1 mouse cellular context compared by ENCODE assay signal in the genomic region with DNA sequence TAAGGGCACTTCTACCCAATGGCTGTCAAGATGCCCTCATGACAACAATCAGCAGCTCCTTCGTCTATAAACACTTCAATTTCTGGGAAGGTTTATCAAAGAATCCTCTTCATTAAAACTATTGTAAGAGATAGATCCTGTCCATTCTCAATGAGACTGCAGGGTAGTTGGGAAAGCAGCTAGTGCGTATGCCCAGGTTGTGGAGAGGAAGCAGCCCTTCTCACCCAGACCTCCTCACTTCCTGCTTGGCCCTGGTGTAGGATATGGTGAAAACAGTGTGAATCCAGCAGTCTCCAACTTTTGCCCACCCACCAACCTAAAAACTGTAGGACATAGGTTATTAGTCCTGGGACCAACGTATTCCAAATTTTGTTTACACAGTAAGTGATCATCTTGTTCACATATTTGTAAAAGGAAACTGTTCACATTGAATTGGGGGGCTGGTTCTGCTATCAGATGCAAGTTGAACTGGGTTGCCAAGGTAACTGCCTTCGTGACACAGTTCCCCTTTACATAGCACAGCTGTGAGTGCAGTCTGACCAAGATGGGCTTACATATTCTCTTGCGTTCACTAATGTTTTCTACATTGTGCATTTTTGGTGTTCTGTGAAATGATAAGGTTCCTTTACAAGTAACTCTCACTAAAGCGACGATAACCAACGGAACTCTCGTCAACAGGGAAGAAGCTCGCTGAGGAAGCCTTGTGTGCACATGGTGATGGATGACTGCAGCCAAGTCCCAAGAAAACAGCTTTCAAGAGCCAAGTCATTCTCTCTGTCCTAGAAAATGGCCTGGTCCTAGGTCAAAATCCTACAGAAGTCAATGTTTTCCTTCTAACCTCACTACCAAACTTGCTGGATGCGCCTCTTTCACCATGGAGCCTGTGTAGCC.
TF ChIP-seq lines count a peak whose summit lies in the region.

No protein-coding gene starts in this region.

TF ChIP-seq in MEL, 35 proteins besides CTCF, POLR2A, EP300 and RAD21 (continued from another document):
- TF ChIP-seq MAFK (IDR thresholded peaks at IDR 0.05; ENCODE audit: borderline replicate concordance, low read depth, low read length) (no peak), CHD2 (IDR thresholded peaks at IDR 0.05; ENCODE audit: low read length) (no peak), SIN3A (IDR thresholded peaks at IDR 0.05; ENCODE audit: low read length) (peak; percentile 89), UBTF (IDR thresholded peaks at IDR 0.05; ENCODE audit: borderline replicate concordance, insufficient read depth, low read depth, low read length) (no peak), NRF1 (IDR thresholded peaks at IDR 0.05; ENCODE audit: insufficient read depth, low read depth, low read length, poor library complexity, severe bottlenecking) (no peak), ZNF384 (IDR thresholded peaks at IDR 0.05; ENCODE audit: low read depth, low read length) (no peak), KAT2A (conservative IDR thresholded peaks at IDR 0.05; ENCODE audit: low read depth, low read length) (no peak), ETS1 (IDR thresholded peaks at IDR 0.05; ENCODE audit: low read depth, low read length) (peak; percentile 89), GATA1 (IDR thresholded peaks at IDR 0.05; ENCODE audit: low read depth, low read length) (peak; percentile 76), TCF12 (IDR thresholded peaks at IDR 0.05; ENCODE audit: low read depth, low read length) (peak; percentile 26; the same call in 1 of the 2 replicates), E2F4 (IDR thresholded peaks at IDR 0.05; ENCODE audit: borderline replicate concordance, low read depth, low read length) (no peak), TAL1 (IDR thresholded peaks at IDR 0.05; ENCODE audit: low read length) (0 out of 2 replicates have a peak, but pooled peaks have one; percentile 11), ELF1 (IDR thresholded peaks at IDR 0.05; ENCODE audit: low read depth, low read length) (peak; percentile 48; the same call in 1 of the 2 replicates), HCFC1 (IDR thresholded peaks at IDR 0.05; ENCODE audit: low read depth, low read length) (no peak), CHD1 (IDR thresholded peaks at IDR 0.05; ENCODE audit: low read depth, low read length) (no peak), SMC3 (IDR thresholded peaks at IDR 0.05; ENCODE audit: low read depth, low read length) (no peak), USF1 (IDR thresholded peaks at IDR 0.05; ENCODE audit: low read depth, low read length) (no peak), POLR2AphosphoS5 (IDR thresholded peaks at IDR 0.05; ENCODE audit: borderline replicate concordance, low read depth, low read length) (no peak), MYC (IDR thresholded peaks at IDR 0.05; ENCODE audit: low read depth, low read length) (peak; percentile 87), ZC3H11A (IDR thresholded peaks at IDR 0.05; ENCODE audit: low read depth, low read length) (no peak), ZKSCAN1 (IDR thresholded peaks at IDR 0.05; ENCODE audit: low read depth, low read length) (no peak), RCOR1 (IDR thresholded peaks at IDR 0.05; ENCODE audit: low read depth, low read length) (0 out of 2 replicates have a peak, but pooled peaks have one; percentile 35), JUND (IDR thresholded peaks at IDR 0.05; ENCODE audit: low read depth, low read length) (no peak)
